Mouse (Mus musculus): ENCODE measurements at regions not wholly inside any gene's neighbourhood (a gene's known extent, or its start where the extent isn't known, plus 50 kb on each side); places are given as distances from the start of the nearest gene placed in this dataset.

DNA sequence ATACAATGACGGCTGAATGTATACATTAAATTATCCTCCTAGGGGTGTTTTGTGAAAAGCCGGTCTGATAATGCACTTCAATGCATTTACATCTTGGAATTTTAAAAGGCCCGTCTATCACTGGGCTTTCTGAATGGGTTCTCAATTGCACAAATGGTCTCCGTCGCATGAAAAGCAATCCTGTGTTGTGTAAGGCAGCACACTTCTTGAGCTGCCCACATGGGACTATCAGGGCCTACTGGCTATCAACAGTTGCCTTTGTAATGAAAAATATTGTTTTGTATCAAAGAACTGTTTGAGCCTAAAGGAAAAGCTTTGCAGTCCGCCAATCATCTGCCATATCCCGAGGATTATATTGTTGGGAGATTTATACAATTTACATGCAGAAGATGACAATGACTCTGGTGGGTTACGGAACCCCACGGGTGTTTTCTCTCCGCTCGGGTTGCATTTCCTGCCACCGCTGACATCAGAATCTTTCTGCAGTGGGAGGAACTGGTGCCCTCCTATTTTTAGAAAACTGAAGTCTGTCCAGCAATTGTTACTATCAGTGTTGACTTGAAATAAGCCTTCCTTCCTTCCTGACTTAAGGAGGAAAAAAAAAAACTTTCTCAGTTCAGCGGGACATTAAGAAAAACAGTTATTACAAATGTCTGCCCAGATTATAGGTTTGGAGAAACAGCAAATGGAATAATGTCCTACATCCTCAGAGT lies 118.7 kb downstream of the Tmem26 start:
- no peak for DNase-seq (ENCODE audit: low spot score)

DNA sequence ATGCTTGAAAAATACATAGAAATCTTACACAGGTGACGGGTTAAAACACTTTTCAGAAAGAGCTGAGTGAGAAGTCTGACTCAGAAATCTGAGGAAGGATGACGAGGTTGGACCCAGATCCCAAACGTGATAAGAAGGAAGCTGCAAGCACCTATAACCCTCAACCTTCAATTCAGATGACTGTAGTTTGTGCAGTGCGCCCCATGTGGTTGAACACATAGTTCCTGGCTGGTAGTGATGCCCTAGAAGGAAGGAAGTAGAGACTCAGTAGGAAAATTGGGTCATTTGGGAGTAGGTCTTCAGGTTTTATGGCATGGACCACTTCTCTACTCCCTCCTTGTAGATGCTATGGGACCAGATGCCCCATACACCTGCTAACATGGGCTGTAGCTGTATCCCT lies 120.6 kb downstream of the Tmem26 start:
- no peak for DNase-seq (ENCODE audit: low spot score)

DNA sequence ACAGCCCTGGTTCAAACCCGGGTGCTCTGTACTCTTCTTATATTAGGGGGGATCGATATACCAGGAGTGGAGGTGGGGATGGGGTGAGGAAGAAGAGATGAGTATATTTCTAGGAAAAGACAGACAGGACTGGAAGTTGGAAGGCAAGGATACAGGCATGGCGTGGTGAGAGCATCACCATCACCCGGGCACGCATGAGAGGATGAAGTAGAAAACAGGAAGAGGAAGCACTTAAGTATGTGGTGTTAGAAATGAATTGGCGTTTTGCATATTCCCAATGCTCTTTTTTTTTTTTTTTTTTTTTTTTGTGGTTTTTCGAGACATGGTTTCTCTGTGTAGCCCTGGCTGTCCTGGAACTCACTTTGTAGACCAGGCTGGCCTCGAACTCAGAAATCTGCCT lies 121.2 kb downstream of the Tmem26 start:
- DNase-seq (ENCODE audit: low spot score), result no peak

DNA sequence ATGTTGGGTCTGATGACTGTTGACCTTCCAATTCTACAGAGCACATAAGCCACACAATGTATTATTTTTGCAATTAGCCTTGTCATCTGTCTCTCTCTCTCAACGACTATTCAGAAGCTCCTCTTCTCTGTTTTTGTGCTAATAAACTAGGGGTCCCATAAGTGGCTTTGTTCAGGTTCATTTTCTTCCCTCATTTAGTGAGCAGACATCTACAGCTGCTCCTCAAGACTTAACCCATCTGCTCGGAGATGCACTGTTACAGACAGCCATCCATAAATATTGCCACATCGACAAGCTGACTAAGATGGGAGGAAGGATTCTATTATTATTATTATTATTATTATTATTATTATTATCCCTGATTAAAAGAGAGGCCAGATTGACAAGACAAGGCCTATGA lies 127.7 kb downstream of the Tmem26 start:
- DNase-seq (ENCODE audit: low spot score), result no peak

DNA sequence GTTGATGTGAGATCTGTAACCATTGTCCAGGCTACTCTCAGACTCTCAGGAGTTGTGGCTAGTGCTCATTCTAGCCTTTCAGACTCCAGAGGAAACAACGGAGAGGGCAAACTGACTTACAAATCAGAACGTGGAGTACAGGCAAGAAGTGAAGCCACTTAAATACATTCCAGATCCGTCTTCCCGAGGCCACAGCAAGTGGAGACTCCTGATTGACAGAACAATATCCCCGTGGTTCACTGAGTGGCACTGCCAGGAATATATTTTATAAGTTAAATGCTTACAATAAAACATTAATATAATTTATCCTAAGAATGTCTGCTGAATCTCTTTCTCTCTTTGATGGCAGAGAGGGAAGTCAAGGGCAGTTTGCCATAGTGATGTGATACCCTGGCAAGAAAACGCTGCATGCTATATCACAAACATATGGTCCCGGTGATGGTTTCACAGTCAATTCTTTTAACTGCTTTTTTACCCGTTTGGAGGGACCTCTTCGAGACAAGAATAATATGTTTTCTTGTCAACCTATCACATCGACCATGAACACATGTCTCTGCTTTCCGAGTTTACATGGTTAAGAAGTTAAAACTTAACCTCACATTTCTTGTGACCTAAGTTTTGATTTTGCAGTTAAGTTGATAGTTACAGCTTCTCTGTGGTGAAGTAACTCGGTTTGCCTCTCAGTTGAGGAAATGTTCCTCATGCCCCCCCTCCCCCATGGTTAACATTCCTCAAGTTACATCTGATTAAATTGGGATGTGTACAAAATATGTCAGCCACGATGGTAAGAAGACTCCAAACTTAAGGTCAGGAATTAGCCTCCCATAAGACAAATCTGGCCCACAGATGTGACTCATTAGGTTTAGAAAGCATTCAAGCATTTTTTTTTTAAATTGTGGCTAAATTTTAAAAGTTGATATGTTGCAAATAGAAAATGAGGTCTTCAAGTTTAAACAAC lies 132.8 kb downstream of the Tmem26 start:
- no peak for DNase-seq (ENCODE audit: low spot score)

DNA sequence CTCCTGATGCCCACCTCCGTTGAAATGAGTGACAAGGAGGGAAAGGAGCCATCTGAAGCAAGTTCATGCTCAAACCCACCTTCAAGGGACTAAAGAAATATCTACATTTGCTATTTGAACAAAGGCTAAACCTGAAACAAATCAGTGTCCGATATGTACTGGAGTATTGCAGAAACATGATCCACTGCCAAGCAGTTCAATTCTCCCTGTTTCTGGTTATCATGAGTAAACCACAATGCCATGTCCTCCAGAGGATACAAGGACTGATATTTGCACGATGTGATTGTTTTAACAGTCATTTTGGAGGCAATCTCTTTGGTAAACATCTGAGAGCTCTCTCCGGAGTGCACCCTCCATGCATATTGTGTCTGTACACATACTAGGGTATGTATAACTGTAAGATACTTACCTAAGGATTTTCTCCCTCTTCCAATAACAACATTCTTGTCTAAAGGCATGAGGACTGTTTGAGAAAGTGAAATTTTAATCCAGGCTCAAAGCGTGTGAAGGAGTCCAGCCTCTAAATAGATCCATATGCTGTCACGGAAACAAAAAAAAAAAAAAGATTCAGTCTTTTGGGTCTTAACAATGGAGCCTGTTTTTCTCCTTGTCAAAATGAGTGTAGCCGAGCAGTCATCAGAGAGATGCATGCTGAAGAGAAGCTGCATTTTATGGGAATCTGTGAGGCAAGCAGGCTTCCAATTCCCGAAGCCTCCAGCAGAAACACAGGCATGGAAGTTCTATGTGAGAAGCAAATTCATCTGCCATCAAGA lies 141.3 kb downstream of the Tmem26 start:
- no peak for DNase-seq (ENCODE audit: low spot score)

DNA sequence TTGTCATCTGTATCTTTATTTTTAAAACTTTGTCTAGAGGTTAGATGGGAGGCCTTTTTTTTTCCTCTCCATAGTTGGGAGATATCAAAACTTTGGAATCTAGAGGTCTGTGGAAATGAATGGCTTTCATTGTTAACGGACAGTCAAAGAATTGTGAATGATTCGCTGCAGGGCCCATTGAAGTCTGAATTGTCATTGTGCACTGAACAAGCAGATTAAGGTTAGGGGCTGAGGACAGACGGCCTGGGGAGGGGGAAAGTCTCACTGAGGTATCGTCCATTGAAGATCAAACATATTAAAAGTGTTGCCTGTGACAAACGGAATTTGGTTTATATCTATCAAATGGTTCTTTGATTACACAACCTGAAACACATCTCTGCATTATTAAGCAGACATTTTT lies 142.3 kb downstream of the Tmem26 start:
- DNase-seq (ENCODE audit: low spot score), result no peak

DNA sequence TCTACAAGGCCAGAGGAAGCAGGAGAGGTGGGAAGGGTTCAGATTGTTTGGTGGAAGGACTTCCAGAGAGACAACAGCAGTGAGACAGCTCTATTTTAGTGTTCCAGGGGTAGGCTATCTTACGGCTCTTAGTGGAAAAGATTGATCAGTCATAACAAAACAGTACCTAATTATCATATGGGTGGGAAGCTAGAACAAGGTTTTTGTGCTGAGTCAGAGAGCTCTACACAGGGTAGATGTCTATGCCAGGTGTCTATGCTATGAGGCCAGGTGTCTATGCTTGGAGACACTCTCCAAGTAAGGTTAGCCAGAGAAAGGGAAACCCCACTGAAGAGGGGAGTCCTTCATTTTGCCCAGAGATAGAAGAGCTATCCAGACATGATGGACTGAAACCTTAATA lies 143.9 kb downstream of the Tmem26 start:
- DNase-seq (ENCODE audit: low spot score), result no peak

DNA sequence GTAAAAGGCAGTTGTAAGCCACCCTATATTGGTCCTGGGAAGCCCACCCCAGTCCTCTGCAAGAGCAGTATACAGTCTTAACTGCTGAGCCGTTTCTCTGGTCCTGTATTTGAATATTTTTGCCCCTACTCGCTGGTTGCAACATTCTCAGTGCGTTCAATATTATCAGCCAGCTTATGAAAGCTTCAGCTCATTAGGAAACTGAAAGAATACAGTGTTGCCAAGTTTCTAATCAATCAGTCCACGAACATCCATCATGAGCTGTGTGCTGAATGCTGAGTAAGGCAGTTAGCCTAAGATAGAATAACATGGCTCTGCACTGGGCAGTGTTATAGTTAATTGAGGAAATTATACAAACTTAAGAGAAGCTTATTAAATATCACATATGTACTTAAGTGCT lies 148.7 kb downstream of the Tmem26 start:
- no peak for DNase-seq (ENCODE audit: low spot score)

DNA sequence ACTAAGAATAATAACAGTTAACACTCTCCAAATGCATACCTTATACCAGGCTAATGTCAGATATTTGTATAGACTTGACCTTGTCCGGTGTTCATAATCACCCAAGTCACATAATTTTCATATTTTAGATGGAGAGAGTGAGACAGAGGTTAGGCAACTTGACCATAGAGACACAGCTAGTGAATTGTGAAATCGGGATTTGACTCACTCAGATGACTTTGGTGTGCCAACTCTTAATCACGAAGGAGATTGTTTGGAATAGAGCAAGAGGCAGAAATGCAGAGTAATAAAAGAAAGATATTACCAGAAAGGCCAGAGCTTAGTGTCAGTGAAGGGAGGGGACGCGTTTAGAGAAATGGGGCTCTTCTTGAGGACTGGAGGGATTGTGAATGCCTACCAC lies 152.2 kb downstream of the Tmem26 start:
- peak; percentile 56 for DNase-seq (ENCODE audit: low spot score)

DNA sequence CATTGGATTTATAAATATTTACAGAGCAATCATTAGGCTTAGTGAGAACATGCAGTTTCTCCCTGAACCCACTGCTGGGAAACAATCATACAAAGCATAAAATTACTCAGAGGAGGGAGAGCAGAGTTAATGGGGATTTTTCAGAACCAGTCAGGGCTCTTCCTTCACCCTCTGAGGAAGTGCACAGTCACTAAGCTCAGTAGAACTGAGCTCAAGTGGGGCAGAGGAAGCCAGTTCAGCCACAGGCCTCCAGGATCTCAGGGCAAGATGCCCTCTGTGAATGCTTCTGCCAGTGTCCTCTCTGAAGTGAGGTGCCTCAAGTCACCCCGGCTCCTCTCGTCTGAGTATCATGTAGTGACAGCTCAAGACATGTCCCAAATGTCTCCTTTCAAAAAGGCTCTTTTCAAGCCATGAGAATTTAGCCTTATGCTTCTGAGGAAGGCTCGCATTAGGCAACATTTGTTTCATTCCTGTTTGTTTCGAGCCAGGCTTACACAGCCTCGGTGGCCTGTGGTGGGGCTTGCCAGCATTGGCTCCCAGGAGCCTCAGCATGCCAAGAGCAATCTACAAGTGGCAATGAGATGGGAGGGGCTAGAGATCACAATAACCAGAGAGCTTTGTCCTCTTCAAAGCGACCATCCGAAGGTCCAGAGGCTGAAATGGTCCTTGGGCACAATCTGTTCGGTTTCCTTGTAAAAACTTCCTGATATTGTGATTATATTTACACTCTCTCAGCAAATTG lies 169.8 kb downstream of the Tmem26 start:
- DNase-seq (ENCODE audit: low spot score), result peak; percentile 42

DNA sequence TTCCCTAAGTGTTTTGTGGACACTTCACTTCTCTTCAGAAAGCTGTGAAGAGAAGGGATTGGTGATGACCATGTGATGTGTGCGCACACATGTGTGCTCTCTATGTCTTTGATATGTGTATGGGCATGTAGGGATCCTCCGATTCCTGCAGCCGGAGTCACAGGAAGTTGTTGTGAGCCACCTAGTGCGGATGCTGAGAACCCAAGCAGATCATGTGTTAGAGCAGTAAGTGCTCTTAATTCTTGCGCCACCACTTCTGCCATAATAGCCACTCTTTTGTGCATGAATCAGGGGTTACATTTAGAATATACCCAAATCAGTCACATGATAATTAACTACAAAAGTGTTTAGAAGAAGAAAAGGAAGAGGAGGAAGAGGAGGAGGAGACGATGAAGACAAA lies 170.7 kb downstream of the Tmem26 start:
- no peak for DNase-seq (ENCODE audit: low spot score)

DNA sequence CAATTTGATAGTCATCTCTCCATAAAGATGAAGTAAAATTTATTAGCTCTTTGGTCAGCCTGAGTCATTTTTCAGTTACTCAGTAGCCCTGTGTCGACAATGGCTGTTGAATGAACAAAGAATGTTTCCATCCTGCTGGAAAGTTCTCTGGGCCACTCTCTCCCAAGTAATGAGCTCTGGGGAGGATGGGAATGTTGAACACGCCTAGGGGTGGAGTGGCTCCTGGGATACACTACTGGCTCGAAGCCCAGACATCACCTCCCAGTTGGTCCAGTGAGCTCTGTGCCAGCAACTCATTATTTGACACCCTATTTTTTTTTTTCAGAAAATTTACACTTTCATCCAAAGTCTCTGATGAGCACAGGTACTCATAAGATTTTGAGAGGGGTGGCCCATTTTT lies 174.1 kb downstream of the Tmem26 start:
- DNase-seq (ENCODE audit: low spot score), result no peak

DNA sequence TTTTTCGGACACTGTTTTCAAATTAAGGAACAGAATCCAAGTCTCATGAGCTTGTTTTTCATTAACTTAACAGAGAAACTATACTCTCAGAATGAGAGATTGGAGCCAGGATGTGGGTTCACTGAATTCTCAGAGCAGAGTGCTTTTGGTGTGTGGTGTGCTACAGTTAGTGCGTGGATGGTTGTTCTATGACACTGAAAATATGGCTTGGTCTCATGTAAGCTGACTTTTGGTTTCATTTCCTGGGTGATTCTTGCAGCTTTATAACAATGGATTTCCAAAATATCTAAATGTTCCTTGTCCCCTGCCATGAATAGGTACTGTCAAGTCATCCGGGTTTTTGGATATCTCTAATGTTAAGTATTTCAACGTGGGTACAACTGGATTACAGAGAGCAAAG lies 177.7 kb downstream of the Tmem26 start:
- DNase-seq (ENCODE audit: low spot score), result no peak

DNA sequence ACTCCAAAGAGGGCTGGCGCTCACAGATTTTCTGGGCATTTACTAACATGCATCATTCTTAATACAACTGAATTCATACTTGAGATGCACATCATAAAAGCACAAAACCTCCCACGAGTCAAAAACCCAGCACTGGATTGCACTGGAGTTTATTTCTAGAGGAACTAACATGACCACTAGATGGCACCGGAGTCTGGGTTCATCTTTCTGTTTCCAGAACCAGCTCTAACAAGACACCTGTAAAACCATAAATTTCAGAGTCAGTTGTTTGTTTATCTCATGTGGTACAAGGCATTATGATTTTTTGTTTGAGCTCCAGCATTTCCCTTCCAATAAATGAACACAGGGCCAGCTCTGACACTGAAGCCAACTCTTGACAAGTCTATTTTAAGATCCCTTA lies 179.2 kb downstream of the Tmem26 start:
- DNase-seq (ENCODE audit: low spot score), result peak; percentile 79

DNA sequence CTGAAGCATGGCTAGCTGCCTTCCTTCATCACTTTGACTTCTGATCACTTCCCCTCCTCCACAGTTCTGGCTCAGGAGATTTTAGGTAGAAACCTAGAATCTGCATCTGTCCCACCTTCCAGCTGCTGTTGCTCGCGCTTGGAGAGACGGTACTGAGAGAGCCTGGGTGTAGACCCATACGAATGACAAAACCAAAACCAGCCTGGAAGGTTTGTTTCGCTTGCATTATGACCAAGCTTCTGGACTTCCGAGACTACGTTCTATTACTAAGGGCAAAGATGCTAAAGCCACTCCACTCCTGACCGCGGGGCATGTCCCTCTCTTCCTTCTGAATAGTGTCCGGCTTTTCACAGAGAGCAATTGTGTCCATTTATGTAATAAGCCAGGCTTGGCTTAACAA lies 180.9 kb downstream of the Tmem26 start:
- no peak for DNase-seq (ENCODE audit: low spot score)

DNA sequence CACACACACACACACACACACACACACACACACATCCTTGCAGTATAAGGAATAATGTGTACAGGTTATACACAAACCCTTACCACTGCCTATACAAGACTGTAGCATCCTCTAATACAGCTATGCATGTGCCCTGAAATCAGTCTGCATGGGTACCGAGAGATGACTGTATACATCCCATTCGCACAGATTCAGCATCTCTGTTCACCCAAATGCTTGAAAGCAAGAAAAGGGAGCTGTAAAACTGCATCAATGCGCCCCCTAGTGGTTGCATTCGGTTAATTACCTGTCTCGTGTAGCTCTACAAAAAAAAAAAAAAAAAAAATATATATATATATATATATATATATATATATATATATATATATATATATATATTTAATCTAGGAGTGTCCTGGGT lies 184.8 kb downstream of the Tmem26 start:
- DNase-seq (ENCODE audit: low spot score), result peak; percentile 78

DNA sequence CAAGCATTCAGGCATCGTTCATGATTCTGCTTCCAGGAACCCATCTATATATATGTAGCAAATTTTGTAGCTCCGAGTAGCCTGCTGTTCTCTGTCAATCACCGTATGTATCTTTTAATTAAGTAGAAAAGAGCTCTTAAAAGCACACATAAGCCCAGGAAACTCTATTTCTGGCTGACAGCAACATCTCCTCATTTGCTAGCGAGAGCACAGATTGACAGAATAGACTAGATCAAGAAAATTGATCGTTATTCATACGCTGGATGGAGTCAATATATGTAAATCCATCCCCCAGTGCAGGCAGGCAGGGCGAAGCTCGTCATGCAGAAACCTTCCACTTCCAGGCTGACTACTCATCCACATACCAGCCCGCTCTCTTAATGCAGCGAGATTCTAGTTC lies 185.6 kb downstream of the Tmem26 start:
- no peak for DNase-seq (ENCODE audit: low spot score)

DNA sequence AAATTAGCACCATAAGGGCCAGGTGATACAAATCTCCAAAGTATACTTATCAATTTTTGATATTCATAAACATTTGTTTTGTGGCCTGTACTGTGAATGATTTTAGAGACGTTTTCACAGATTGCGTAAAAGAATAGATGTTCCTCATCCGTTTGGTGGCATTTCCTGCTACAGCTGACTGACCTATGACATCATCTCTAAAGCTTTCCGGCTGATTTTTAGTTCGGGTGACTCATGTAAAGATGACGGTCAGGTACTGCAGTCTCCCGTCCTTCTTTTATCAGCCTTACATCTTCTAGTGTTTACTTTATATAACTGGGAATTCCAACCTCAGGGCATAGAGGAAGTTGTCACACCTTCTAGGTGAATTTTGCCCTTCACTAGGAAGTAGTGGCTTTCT lies 192.7 kb downstream of the Tmem26 start:
- DNase-seq (ENCODE audit: low spot score), result no peak

DNA sequence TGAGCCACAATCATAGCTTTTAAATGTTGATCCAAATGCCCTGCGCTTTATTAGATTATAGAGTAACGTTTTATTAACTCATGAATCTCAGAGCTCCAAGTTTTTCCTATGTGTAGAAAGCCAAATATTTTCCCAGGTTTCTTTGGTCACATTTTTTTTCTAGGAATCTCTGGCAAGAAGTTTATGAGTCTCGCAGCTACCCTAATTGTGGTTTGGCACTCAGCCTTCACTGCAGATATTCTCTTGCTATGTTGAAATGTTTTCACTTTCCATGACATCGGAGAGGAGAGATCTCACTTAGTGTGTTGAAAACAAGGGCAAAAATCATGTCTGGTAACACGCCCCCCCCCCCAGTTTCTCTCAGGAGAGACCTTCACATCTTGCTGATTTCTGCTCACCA lies 212.4 kb downstream of the Tmem26 start:
- peak; percentile 67 for DNase-seq (ENCODE audit: low spot score)

DNA sequence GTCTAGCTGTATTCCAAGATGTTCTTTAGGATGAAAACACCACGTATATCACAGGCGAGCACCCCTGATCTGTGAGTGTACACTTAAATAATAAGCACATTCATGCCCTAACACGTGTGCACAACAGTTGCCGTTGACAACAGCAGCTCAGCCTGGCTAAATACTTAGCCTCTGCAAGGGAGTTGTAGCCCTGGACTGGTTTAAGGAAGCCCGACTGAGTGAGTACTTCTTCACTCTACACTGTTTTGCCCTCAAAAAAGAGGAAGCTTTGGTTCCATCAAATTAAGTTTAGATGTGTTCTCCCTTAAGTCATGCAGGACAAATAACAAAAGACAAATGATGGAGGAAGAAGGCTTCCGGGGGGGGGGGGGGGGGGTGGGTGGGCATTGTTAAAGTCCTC lies 208.0 kb upstream of the Rhobtb1 start:
- no peak for DNase-seq (ENCODE audit: low spot score)

DNA sequence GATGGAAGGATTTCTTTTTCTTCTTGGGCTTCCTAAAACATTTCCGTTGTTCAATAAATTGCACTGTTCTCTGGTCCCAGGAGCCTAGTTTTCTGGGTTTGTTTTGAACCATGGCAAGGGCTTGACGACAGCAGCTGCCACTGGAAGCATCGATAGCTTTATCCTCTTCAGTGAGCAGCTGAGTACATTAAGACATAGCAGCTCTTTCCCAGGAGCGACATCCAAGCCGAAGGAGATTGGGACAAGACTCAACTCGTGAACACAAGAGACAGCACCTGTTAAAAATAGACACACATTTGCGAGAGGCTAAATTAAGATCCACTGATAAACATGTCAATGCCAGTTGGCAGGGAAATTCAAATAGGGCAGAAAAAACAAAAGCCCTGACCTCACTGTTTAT lies 194.7 kb upstream of the Rhobtb1 start:
- DNase-seq (ENCODE audit: low spot score), result no peak
